Mouse (Mus musculus): Measurements from ENCODE around the gene Inpp5b.

DNA sequence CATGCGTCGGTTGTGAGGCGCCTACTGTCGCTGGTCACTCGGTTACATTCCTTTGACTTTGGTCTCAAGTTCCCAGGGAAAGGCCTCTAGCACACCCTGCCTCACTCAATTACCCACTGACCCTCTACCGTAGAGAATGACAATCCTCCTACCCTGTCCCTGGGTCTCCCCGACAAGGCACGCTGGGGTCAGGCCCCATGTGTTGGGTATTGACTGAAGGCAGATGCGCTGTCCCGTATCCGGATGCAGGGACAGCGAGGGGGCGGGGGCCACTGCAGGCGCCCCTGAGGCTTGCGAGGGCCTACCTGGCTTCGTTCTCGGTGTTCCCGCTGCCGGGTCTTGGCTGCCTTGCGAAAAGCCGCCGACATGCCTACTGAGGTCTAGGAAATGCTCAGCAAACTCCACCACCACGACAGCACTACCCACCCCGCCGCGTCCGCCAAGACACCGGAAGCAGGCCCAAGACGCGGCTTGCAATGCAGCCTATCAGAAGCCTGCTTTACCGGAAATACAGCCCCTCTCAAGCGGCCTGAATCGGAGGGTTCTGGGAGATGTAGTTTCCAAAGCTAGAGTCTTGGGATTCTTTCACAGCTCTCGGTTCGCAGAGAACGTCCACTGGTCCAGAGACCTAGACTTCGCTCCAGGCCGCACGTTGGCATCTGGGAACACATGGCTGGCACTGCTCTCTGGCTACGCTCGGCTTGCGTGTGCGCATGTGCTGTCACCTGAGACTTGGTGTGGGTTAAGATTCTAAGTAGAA, 48.3 kb upstream of the Inpp5b start, which contains the start of gene Utp11:
- no peak for TF ChIP-seq CTCF (IDR thresholded peaks at IDR 0.05; ENCODE audit: borderline replicate concordance, extremely low read depth, insufficient read depth, insufficient read length)
- TF ChIP-seq POLR2A (IDR thresholded peaks at IDR 0.05; ENCODE audit: borderline replicate concordance, extremely low read depth, insufficient read depth, insufficient read length, poor library complexity, severe bottlenecking) = peak; percentile 50; the same call in 1 of the 2 replicates

All from brain, embryonic 14.5 days (tissue).